Mouse (Mus musculus) small intestine, adult 2 months (tissue): ENCODE data around the gene Rabggta. TPM values are rescaled to one million over a fixed set of nuclear protein-coding genes. Genes with fewer than 3 reads are reported as not detected.

Experiments
- H3K27ac ChIP-seq: fragments of 200-500 bp; 2 replicates; pipeline ENCODE4 v1.5.1; 2012; ENCODE audit warnings: low read depth, low read length, control low read depth, inconsistent platforms; ENCODE audit not compliant: insufficient read depth
- H3K27me3 ChIP-seq: fragments of 200-500 bp; 2 replicates; pipeline ENCODE4 v1.6.1; 2012; ENCODE audit warnings: mild to moderate bottlenecking, moderate library complexity, low read length, inconsistent platforms; ENCODE audit not compliant: control insufficient read depth, insufficient read depth
- H3K36me3 ChIP-seq: fragments of 200-500 bp; 2 replicates; pipeline ENCODE4 v1.6.1; 2012; ENCODE audit warnings: mild to moderate bottlenecking, low read length, control low read depth, inconsistent platforms; ENCODE audit not compliant: control insufficient read depth, insufficient read depth
- H3K4me1 ChIP-seq: fragments of 200-500 bp; 2 replicates; pipeline ENCODE4 v1.6.1; 2012; ENCODE audit warnings: low read length, inconsistent platforms, mixed read lengths; ENCODE audit not compliant: control insufficient read depth, insufficient read depth, insufficient read length
- H3K4me3 ChIP-seq: fragments of 200-500 bp; 2 replicates; pipeline ENCODE4 v1.5.1; 2012; ENCODE audit warnings: low read depth, mild to moderate bottlenecking, control low read depth, inconsistent platforms, low read length, moderate library complexity
- CTCF ChIP-seq: fragments of 200-500 bp; IDR thresholded peaks from 2 replicates; pipeline ENCODE4 v1.5.1; 2012; ENCODE audit warnings: low read depth, mild to moderate bottlenecking, control low read depth, inconsistent platforms, low read length, moderate library complexity, mixed read lengths; ENCODE audit not compliant: insufficient replicate concordance, insufficient read length; ENCODE audit errors: extremely low read depth
- POLR2A ChIP-seq: fragments of 200-500 bp; IDR thresholded peaks from 2 replicates; pipeline ENCODE4 v1.6.1; 2012; ENCODE audit warnings: low read depth, mild to moderate bottlenecking, control low read depth, inconsistent platforms, low read length, moderate library complexity
- WGBS: fragments of 180-500 bp; shearing (Covaris S2); methylation state at CpG from one replicate; pipeline ENCODE4 v1.1.7; 2018; 5-methylcytosine and 5-hydroxymethylcytosine counted together
- polyA plus RNA-seq: library from polyadenylated mRNA; depleted of rRNA; stranded (reverse); fragments of >200 nt; gene quantifications from 2 replicates; pipeline ENCODE4 v1.2.3, GENCODE M21; 2012

Rabggta gene
- polyA plus RNA-seq, 1 experiment, result 43.5 TPM

- peak overlapping the region; percentile 89 for H3K4me3 ChIP-seq
- no peak for TF ChIP-seq POLR2A
- no peak for TF ChIP-seq CTCF
- WGBS, result under 1% methylated on average over 31 of the region's 31 CpGs
- no peak overlapping the region for H3K27ac ChIP-seq
- no peaks in the 10 kb centered on the region for H3K27me3 ChIP-seq
- H3K36me3 ChIP-seq, result peaks cover 24% of the 10 kb centered on the region
- H3K4me1 ChIP-seq, result peaks cover 8% of the 10 kb centered on the region
These were observed 23.8 kb upstream of the Rabggta start for GRCm38 (mm10) chr14:55745861-55746237.

DNA sequence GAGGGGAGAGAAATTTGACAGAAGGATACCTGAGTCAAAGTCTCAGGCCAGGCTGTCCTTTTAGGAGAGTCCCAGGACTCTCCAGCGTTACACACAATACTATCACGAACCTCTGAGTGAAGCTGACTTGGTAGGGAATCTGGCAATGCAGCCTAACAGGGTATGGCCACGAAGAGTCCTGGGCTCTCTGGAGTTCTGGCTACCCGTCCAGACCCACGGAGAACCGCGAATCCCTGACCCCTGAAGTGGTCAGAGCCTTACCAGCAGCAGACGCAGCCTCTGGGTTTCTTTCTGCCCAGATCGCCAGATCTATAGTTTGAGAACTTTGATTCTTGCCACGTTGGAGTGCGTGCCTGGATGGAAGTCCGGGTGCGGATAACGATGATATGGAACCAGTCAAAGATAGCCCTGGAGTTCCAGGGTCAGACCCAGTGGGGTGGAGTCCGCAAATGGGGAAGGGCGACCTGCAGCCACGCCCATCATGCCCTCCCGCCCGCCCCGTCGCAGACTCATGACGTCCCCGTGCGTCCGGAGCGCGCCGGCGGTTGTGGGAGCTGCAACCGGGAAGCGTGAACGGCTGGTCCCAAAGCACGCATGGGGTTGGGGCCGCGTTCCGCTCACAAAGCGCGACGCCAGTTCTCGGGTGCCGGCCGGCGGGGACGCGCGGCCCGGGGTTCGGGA, 23.3 kb upstream of the Rabggta start, which contains the start of the genes Dhrs1 and Nop9:
Dhrs1 (minus strand) TSS at position 511 of the 681 bp plus-strand sequence.
Nop9 (plus strand) TSS at position 514 of the 681 bp plus-strand sequence.
- Histone ChIP-seq H3K27ac (peak within 1 kb of the TSS; percentile 92), H3K4me3 (peak within 1 kb of the TSS; percentile 89), H3K27me3 (no peaks in the 10 kb centered on the region), H3K4me1 (peaks cover 8% of the 10 kb centered on the region), H3K36me3 (peaks cover 25% of the 10 kb centered on the region)
- WGBS, result under 1% methylated on average over 46 of the region's 48 CpGs
- no peak for TF ChIP-seq CTCF
- peak; percentile 76 for TF ChIP-seq POLR2A

DNA sequence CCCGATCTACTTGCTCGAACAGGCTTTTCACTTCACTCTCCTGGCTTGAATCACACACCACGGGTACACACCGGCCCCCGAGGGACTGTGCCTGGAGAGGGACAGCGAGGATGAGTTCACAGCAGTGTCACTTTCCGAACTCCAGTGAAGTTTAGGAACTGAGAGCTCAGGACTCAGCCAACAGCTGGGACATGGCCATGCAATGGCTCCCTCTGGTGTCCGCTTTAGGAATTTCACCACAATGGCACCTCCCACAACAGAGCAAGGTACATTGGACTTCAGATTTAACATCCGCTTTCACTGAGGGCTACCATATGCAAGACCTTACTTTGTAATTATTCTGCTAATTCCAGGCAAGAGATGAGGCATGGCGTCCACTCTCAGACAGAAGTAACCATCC, 21.6 kb upstream of the Rabggta start:
- Histone ChIP-seq H3K4me3 (peak overlapping the region; percentile 53), H3K27ac (peak overlapping the region; percentile 35; the same call in 1 of the 2 replicates), H3K27me3 (no peaks in the 10 kb centered on the region), H3K4me1 (peaks cover 8% of the 10 kb centered on the region), H3K36me3 (peaks cover 34% of the 10 kb centered on the region)
- TF ChIP-seq POLR2A (no peak), CTCF (peak; percentile 94; the same call in 1 of the 2 replicates)
- 12% methylated on average over 10 of the region's 10 CpGs for WGBS

DNA sequence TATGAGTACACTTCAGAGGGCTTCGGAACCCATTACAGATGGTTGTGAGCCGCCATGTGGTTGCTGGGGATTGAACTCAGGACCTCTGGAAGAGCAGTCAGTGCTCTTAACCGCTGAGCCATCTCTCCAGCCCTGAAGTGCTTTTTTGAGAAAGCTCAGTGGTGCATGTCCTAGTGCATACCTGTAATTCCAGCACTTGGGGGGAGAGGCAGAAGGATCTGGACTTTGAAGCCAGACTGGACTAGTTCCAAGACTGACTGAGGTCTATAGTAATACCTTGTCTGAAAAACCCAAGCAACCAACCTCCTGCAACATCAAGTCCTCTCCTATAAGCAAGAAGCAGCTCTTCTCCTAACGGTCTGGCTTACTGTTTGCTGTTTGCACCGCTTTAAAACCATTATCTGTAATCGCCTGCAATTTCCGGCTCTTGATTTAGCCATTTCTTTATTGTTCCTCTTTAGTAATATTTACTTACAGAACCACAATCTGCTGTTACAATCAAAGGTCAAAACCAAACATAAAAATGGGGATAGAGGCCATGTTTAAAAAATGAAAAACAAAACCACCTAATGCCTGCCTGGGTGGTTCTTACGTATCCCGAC, 15.1 kb upstream of the Rabggta start:
- 38% methylated on average over 9 of the region's 9 CpGs for WGBS
- no peaks in the 10 kb centered on the region for H3K27me3 ChIP-seq
- TF ChIP-seq POLR2A (no peak), CTCF (no peak)

GRCm38 (mm10) chr14:55735758-55736157, 13.7 kb upstream of the Rabggta start:
- Histone ChIP-seq H3K27ac (peak overlapping the region; percentile 52; the same call in 1 of the 2 replicates), H3K36me3 (peaks cover 24% of the 10 kb centered on the region), H3K4me1 (peaks cover 32% of the 10 kb centered on the region; the same call in 1 of the 2 replicates), H3K4me3 (no peak overlapping the region), H3K27me3 (no peaks in the 10 kb centered on the region)
- WGBS, result 18% methylated on average over 4 of the region's 4 CpGs
- TF ChIP-seq CTCF (no peak), POLR2A (no peak)

More for the DNA sequence above, 15.1 kb upstream of the Rabggta start:
- no peak overlapping the region for H3K4me3 ChIP-seq
- H3K4me1 ChIP-seq, result peaks cover 32% of the 10 kb centered on the region; the same call in 1 of the 2 replicates
- H3K36me3 ChIP-seq, result peaks cover 31% of the 10 kb centered on the region
- H3K27ac ChIP-seq, result no peak overlapping the region

GRCm38 (mm10) chr14:55735334-55735733, 13.3 kb upstream of the Rabggta start:
- peaks cover 21% of the 10 kb centered on the region for H3K36me3 ChIP-seq
- WGBS, result 22% methylated on average over 3 of the region's 3 CpGs
- H3K4me1 ChIP-seq, result peaks cover 32% of the 10 kb centered on the region; the same call in 1 of the 2 replicates
- peak overlapping the region; percentile 52; the same call in 1 of the 2 replicates for H3K27ac ChIP-seq
- no peaks in the 10 kb centered on the region for H3K27me3 ChIP-seq
- no peak overlapping the region for H3K4me3 ChIP-seq
- TF ChIP-seq POLR2A (no peak), CTCF (no peak)

- Histone ChIP-seq H3K27me3 (no peaks in the 10 kb centered on the region), H3K4me1 (peaks cover 32% of the 10 kb centered on the region; the same call in 1 of the 2 replicates), H3K36me3 (peaks cover 16% of the 10 kb centered on the region), H3K27ac (0 out of 2 replicates have a peak overlapping the region, but pooled peaks have one; percentile 23), H3K4me3 (no peak overlapping the region)
- WGBS, result 38% methylated on average over 7 of the region's 7 CpGs
- TF ChIP-seq CTCF (no peak), POLR2A (no peak)
These were observed 12.8 kb upstream of the Rabggta start for GRCm38 (mm10) chr14:55734869-55735268.
